Mouse (Mus musculus): ENCODE data around the gene Szrd1. TPM values are rescaled to one million over a fixed set of nuclear protein-coding genes. Genes with fewer than 3 reads are reported as not detected.

Gene Szrd1
- polyA plus RNA-seq, 1 experiment = 29.9 TPM

GRCm38 (mm10) chr4:141123065-141123464, 16.5 kb downstream of the Szrd1 start:
- DNase-seq = no peak
- TF ChIP-seq POLR2A (IDR thresholded peaks at IDR 0.05; ENCODE audit: borderline replicate concordance, insufficient read depth, low read length) (no peak), CTCF (IDR thresholded peaks at IDR 0.05; ENCODE audit: borderline replicate concordance, insufficient read depth, low read depth, low read length) (no peak)
- no peak overlapping the region for H3K4me3 ChIP-seq (replicated peaks; ENCODE audit: insufficient read depth, low read depth, low read length)
- no peaks in the 10 kb centered on the region for H3K27me3 ChIP-seq (ENCODE audit: control insufficient read depth, insufficient read depth, low read length)
- 29% methylated on average over 1 of the region's 1 CpGs for WGBS
- H3K4me1 ChIP-seq (ENCODE audit: control insufficient read depth, insufficient read depth, low read length) = peaks cover 37% of the 10 kb centered on the region
- no peak overlapping the region for H3K27ac ChIP-seq (ENCODE audit: insufficient read depth, low read length)

GRCm38 (mm10) chr4:141122663-141123062, 16.9 kb downstream of the Szrd1 start:
- DNase-seq = no peak
- 74% methylated on average over 7 of the region's 7 CpGs for WGBS
- Histone ChIP-seq H3K4me1 (ENCODE audit: control insufficient read depth, insufficient read depth, low read length) (peaks cover 38% of the 10 kb centered on the region), H3K27ac (ENCODE audit: insufficient read depth, low read length) (no peak overlapping the region), H3K27me3 (ENCODE audit: control insufficient read depth, insufficient read depth, low read length) (no peaks in the 10 kb centered on the region), H3K4me3 (replicated peaks; ENCODE audit: insufficient read depth, low read depth, low read length) (no peak overlapping the region)
- TF ChIP-seq POLR2A (IDR thresholded peaks at IDR 0.05; ENCODE audit: borderline replicate concordance, insufficient read depth, low read length) = no peak
- no peak for TF ChIP-seq CTCF (IDR thresholded peaks at IDR 0.05; ENCODE audit: borderline replicate concordance, insufficient read depth, low read depth, low read length)

DNA sequence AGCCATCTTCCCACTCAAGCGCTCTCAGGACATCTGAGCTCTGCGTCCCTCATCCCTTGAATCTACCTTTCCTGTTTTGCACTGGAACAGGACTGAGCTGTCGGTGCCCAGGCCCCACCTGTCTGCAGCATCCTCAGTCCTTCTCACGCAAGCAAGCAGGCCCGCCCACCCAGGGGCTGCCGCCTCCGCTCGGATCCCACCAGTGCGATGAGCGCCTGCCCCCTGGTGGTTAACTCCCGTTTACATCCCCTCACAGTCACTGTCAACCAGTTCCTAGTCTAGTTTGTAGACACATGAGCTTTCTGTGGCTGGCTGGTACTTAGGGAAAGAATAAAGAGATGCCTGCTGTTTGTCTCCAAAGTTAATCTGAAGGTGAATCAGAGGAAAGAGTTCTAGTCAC, 18.9 kb downstream of the Szrd1 start:
- H3K4me3 ChIP-seq (replicated peaks; ENCODE audit: insufficient read depth, low read depth, low read length) = no peak overlapping the region
- WGBS = 33% methylated on average over 11 of the region's 11 CpGs
- TF ChIP-seq POLR2A (IDR thresholded peaks at IDR 0.05; ENCODE audit: borderline replicate concordance, insufficient read depth, low read length) (no peak), CTCF (IDR thresholded peaks at IDR 0.05; ENCODE audit: borderline replicate concordance, insufficient read depth, low read depth, low read length) (peak; percentile 60)

DNA sequence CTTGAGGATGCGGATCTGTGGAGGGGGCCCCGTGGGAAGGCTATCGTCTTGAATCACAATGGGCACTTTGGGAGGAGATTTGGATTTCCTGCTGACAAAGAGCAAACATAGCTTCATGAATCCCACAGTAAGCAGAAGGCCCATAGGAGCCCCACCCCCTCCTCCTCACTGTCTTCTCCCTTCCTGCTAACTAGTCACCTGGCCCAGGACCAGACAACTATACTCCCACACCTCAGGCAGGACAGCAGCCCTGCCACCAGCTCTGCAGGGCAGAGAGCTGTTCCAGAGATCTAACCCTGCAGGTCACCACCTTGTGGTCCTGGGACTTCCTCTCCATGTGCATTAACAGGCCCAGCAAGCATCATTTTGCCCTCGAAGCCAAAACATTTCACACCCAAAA, 20.9 kb downstream of the Szrd1 start:
- peak in 1 of 2 experiments; percentile 35 for DNase-seq
- TF ChIP-seq CTCF (IDR thresholded peaks at IDR 0.05; ENCODE audit: borderline replicate concordance, insufficient read depth, low read depth, low read length) = no peak
- TF ChIP-seq POLR2A (IDR thresholded peaks at IDR 0.05; ENCODE audit: borderline replicate concordance, insufficient read depth, low read length) = no peak
- WGBS = 21% methylated on average over 4 of the region's 4 CpGs
- Histone ChIP-seq H3K27ac (ENCODE audit: insufficient read depth, low read length) (peak overlapping the region; percentile 26; the same call in 1 of the 2 replicates), H3K4me3 (replicated peaks; ENCODE audit: insufficient read depth, low read depth, low read length) (no peak overlapping the region), H3K4me1 (ENCODE audit: control insufficient read depth, insufficient read depth, low read length) (peaks cover 45% of the 10 kb centered on the region), H3K27me3 (ENCODE audit: control insufficient read depth, insufficient read depth, low read length) (no peaks in the 10 kb centered on the region)

More for the DNA sequence above, 18.9 kb downstream of the Szrd1 start:
- H3K27ac ChIP-seq (ENCODE audit: insufficient read depth, low read length) = no peak overlapping the region
- peak in 1 of 2 experiments; percentile 40 for DNase-seq
- peaks cover 36% of the 10 kb centered on the region for H3K4me1 ChIP-seq (ENCODE audit: control insufficient read depth, insufficient read depth, low read length)
- no peaks in the 10 kb centered on the region for H3K27me3 ChIP-seq (ENCODE audit: control insufficient read depth, insufficient read depth, low read length)

DNA sequence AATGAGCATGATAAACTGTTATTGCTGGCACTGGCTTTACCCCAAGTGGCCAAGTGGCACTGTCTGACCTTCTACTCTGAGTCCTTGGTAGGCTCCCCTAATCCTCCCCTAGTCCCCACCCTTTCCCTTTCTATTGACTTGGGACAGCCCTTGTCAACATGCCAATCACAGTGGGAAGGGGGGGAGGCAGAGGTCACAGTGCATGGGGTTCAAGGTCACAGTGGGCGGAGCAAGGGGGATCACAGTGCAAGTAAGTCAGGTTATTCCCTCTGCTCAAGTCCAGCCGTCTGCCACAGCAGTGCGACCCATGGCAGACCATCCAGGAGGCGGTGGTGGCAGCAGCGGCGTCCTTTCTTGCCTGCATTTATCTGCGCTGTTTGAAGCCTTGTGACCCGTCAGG, 24.2 kb downstream of the Szrd1 start:
- H3K27me3 ChIP-seq (ENCODE audit: control insufficient read depth, insufficient read depth, low read length) = no peaks in the 10 kb centered on the region
- H3K27ac ChIP-seq (ENCODE audit: insufficient read depth, low read length) = no peak overlapping the region
- 83% methylated on average over 8 of the region's 8 CpGs for WGBS
- H3K4me1 ChIP-seq (ENCODE audit: control insufficient read depth, insufficient read depth, low read length) = peaks cover 42% of the 10 kb centered on the region
- DNase-seq = no peak
- no peak overlapping the region for H3K4me3 ChIP-seq (replicated peaks; ENCODE audit: insufficient read depth, low read depth, low read length)
- TF ChIP-seq POLR2A (IDR thresholded peaks at IDR 0.05; ENCODE audit: borderline replicate concordance, insufficient read depth, low read length) (no peak), CTCF (IDR thresholded peaks at IDR 0.05; ENCODE audit: borderline replicate concordance, insufficient read depth, low read depth, low read length) (no peak)

GRCm38 (mm10) chr4:141114521-141114981, 25.0 kb downstream of the Szrd1 start:
- H3K4me3 ChIP-seq (replicated peaks; ENCODE audit: insufficient read depth, low read depth, low read length) = no peak overlapping the region
- WGBS = 15% methylated on average over 6 of the region's 6 CpGs
- H3K27me3 ChIP-seq (ENCODE audit: control insufficient read depth, insufficient read depth, low read length) = no peaks in the 10 kb centered on the region
- H3K27ac ChIP-seq (ENCODE audit: insufficient read depth, low read length) = no peak overlapping the region
- peak; percentile 39 to 51 for DNase-seq
- TF ChIP-seq POLR2A (IDR thresholded peaks at IDR 0.05; ENCODE audit: borderline replicate concordance, insufficient read depth, low read length) = no peak
- TF ChIP-seq CTCF (IDR thresholded peaks at IDR 0.05; ENCODE audit: borderline replicate concordance, insufficient read depth, low read depth, low read length) = no peak
- H3K4me1 ChIP-seq (ENCODE audit: control insufficient read depth, insufficient read depth, low read length) = peaks cover 35% of the 10 kb centered on the region

DNA sequence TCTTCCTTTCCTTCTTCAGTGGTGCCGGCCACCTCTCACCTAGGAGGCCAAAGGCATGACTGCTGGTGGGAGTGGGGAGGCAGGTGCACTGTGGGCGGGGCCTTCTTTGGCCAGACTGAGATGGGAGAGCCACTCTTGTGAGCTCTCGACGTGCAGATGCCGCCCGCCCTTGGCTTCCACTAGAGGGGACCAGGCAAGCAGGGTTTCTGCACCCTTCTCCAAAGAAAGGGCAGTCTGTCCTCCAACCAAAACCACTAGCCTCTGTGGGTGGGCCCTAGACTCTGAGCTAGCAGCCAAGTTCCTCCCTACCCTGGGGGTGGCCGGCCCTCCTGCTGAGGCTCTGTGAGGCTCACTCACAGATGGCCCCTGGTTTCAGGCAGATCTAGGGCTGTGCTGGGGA, 25.7 kb downstream of the Szrd1 start:
- H3K27me3 ChIP-seq (ENCODE audit: control insufficient read depth, insufficient read depth, low read length) = no peaks in the 10 kb centered on the region
- no peak overlapping the region for H3K4me3 ChIP-seq (replicated peaks; ENCODE audit: insufficient read depth, low read depth, low read length)
- DNase-seq = no peak
- H3K4me1 ChIP-seq (ENCODE audit: control insufficient read depth, insufficient read depth, low read length) = peaks cover 28% of the 10 kb centered on the region
- no peak for TF ChIP-seq POLR2A (IDR thresholded peaks at IDR 0.05; ENCODE audit: borderline replicate concordance, insufficient read depth, low read length)
- no peak for TF ChIP-seq CTCF (IDR thresholded peaks at IDR 0.05; ENCODE audit: borderline replicate concordance, insufficient read depth, low read depth, low read length)
- WGBS = 60% methylated on average over 7 of the region's 7 CpGs
- H3K27ac ChIP-seq (ENCODE audit: insufficient read depth, low read length) = no peak overlapping the region

GRCm38 (mm10) chr4:141108196-141108732, 31.3 kb downstream of the Szrd1 start:
- H3K27ac ChIP-seq (ENCODE audit: insufficient read depth, low read length) = no peak overlapping the region
- DNase-seq = no peak
- H3K4me3 ChIP-seq (replicated peaks; ENCODE audit: insufficient read depth, low read depth, low read length) = no peak overlapping the region
- WGBS = 34% methylated on average over 10 of the region's 10 CpGs
- no peak for TF ChIP-seq POLR2A (IDR thresholded peaks at IDR 0.05; ENCODE audit: borderline replicate concordance, insufficient read depth, low read length)
- TF ChIP-seq CTCF (IDR thresholded peaks at IDR 0.05; ENCODE audit: borderline replicate concordance, insufficient read depth, low read depth, low read length) = no peak
- H3K4me1 ChIP-seq (ENCODE audit: control insufficient read depth, insufficient read depth, low read length) = peaks cover 10% of the 10 kb centered on the region; the same call in 1 of the 2 replicates
- H3K27me3 ChIP-seq (ENCODE audit: control insufficient read depth, insufficient read depth, low read length) = no peaks in the 10 kb centered on the region

All from cerebellum, adult 2 months (tissue).